Mouse (Mus musculus) liver, embryonic 14.5 days (tissue): ENCODE measurements around the gene Pdik1l.

Experiments used
- CTCF ChIP-seq: IDR thresholded peaks from 2 replicates; pipeline ENCODE4 v1.5.1; 2016; ENCODE audit warnings: antibody characterized with exemption, low read depth, control low read depth
- EP300 ChIP-seq: IDR thresholded peaks from 2 replicates; pipeline ENCODE4 v1.6.1; 2016; ENCODE audit warnings: antibody characterized with exemption, low read depth

GRCm38 (mm10) chr4:134246719-134247258 is 40.9 kb downstream of the Pdik1l start, which contains the start of gene Gm30191:
- no peak for TF ChIP-seq CTCF
- TF ChIP-seq EP300, result no peak
